Mouse (Mus musculus): ENCODE data around the gene Ifng. TPM values are rescaled to one million over a fixed set of nuclear protein-coding genes. Genes with fewer than 3 reads are reported as not detected.

The Ifng gene
- polyA plus RNA-seq, 1 experiment, result not detected

DNA sequence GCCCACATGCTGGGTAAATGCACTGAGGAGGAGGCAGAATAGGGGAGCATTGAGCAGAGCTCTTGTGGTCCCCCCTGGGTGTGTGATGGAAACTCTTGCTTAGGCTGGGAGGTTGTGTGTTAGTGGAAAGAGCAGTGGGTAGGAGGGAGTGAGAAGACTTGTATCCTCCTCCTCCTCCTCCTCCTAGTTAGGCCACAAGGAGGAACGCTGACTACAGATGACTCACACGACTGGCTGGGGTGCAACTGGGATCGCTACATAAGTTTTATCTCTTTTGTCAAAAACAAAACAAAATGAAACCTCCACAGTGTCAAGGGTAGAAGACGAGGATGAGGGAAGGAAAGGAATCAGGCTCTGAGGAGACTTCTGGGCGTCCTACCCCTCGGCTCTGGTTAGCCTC, 2.2 kb downstream of the Ifng start:
- no peaks in the 10 kb centered on the region for H3K36me3 ChIP-seq (ENCODE audit: control insufficient read depth)
- H3K4me1 ChIP-seq (ENCODE audit: control insufficient read depth), result no peaks in the 10 kb centered on the region
- no peaks in the 10 kb centered on the region for H3K27me3 ChIP-seq (ENCODE audit: control insufficient read depth)
- TF ChIP-seq TAL1 (IDR thresholded peaks at IDR 0.05; ENCODE audit: low read length), result no peak
- no peak for TF ChIP-seq GATA1 (IDR thresholded peaks at IDR 0.05; ENCODE audit: low read length)
- no peaks in the 10 kb centered on the region for H3K9me3 ChIP-seq (ENCODE audit: control insufficient read depth, low read length)
- H3K4me3 ChIP-seq (replicated peaks), result no peak overlapping the region

DNA sequence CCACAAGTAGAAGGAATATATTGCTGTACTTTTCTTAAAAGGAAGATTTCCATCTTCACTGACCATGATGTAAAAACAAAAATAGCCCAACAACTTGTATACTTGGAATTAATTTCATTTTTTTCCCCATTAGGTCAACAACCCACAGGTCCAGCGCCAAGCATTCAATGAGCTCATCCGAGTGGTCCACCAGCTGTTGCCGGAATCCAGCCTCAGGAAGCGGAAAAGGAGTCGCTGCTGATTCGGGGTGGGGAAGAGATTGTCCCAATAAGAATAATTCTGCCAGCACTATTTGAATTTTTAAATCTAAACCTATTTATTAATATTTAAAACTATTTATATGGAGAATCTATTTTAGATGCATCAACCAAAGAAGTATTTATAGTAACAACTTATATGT, 4.2 kb downstream of the Ifng start:
- Histone ChIP-seq H3K27me3 (ENCODE audit: control insufficient read depth) (no peaks in the 10 kb centered on the region), H3K4me1 (ENCODE audit: control insufficient read depth) (no peaks in the 10 kb centered on the region), H3K4me3 (replicated peaks) (no peak overlapping the region), H3K9me3 (ENCODE audit: control insufficient read depth, low read length) (no peaks in the 10 kb centered on the region), H3K36me3 (ENCODE audit: control insufficient read depth) (no peaks in the 10 kb centered on the region)
- TF ChIP-seq GATA1 (IDR thresholded peaks at IDR 0.05; ENCODE audit: low read length) (no peak), TAL1 (IDR thresholded peaks at IDR 0.05; ENCODE audit: low read length) (no peak)

DNA sequence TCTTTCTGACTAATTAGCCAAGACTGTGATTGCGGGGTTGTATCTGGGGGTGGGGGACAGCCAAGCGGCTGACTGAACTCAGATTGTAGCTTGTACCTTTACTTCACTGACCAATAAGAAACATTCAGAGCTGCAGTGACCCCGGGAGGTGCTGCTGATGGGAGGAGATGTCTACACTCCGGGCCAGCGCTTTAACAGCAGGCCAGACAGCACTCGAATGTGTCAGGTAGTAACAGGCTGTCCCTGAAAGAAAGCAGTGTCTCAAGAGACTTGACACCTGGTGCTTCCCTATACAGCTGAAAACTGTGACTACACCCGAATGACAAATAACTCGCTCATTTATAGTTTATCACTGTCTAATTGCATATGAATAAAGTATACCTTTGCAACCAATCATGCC, 4.7 kb downstream of the Ifng start:
- H3K27me3 ChIP-seq (ENCODE audit: control insufficient read depth), result no peaks in the 10 kb centered on the region
- no peak for TF ChIP-seq GATA1 (IDR thresholded peaks at IDR 0.05; ENCODE audit: low read length)
- TF ChIP-seq TAL1 (IDR thresholded peaks at IDR 0.05; ENCODE audit: low read length), result no peak
- H3K4me3 ChIP-seq (replicated peaks), result no peak overlapping the region
- no peaks in the 10 kb centered on the region for H3K4me1 ChIP-seq (ENCODE audit: control insufficient read depth)
- no peaks in the 10 kb centered on the region for H3K36me3 ChIP-seq (ENCODE audit: control insufficient read depth)
- no peaks in the 10 kb centered on the region for H3K9me3 ChIP-seq (ENCODE audit: control insufficient read depth, low read length)

DNA sequence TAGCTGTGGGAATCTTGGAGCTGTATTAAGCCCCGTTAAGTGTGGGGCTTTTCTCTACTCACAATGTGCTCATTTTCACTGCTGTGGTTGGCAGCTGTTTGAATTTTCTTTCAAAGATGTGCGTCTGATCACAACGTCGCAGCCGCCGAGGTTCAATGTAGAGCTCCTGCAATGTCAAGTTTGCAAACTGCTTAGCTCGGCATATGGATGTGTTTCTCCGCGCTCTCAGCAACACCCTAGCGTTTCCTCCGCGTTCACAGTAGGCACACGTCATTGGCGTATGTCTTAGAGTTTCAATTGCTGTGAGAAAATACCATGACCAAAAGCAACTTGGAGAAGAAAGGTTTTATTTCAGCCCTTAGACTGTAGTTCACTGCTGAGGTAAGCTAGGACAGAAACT, 5.1 kb downstream of the Ifng start:
- no peaks in the 10 kb centered on the region for H3K4me1 ChIP-seq (ENCODE audit: control insufficient read depth)
- H3K4me3 ChIP-seq (replicated peaks), result no peak overlapping the region
- TF ChIP-seq GATA1 (IDR thresholded peaks at IDR 0.05; ENCODE audit: low read length) (no peak), TAL1 (IDR thresholded peaks at IDR 0.05; ENCODE audit: low read length) (no peak)
- H3K36me3 ChIP-seq (ENCODE audit: control insufficient read depth), result no peaks in the 10 kb centered on the region
- no peaks in the 10 kb centered on the region for H3K9me3 ChIP-seq (ENCODE audit: control insufficient read depth, low read length)
- H3K27me3 ChIP-seq (ENCODE audit: control insufficient read depth), result no peaks in the 10 kb centered on the region

DNA sequence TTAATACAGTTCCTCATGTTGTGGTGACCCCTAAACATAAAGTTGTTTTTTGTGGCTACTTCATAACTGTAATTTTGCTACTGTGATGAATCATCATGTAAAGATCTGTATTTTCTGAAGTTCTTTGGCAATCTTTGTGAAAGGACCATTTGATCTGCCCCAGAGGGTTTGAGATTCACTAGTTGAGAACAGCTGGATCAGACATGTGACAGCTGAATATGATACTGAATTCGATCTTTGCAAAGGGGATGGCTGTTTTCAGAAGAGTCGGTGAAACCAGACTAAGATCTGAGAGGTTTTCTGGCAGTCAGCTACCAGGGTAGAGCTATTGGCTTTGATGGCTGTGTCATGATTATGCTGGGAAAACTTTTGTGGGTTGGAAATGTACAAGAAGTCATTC, 10.9 kb downstream of the Ifng start:
- H3K36me3 ChIP-seq (ENCODE audit: control insufficient read depth), result no peaks in the 10 kb centered on the region
- H3K4me1 ChIP-seq (ENCODE audit: control insufficient read depth), result no peaks in the 10 kb centered on the region
- H3K4me3 ChIP-seq (replicated peaks), result no peak overlapping the region
- TF ChIP-seq TAL1 (IDR thresholded peaks at IDR 0.05; ENCODE audit: low read length), result no peak
- TF ChIP-seq GATA1 (IDR thresholded peaks at IDR 0.05; ENCODE audit: low read length), result no peak
- H3K9me3 ChIP-seq (ENCODE audit: control insufficient read depth, low read length), result no peaks in the 10 kb centered on the region
- H3K27me3 ChIP-seq (ENCODE audit: control insufficient read depth), result no peaks in the 10 kb centered on the region

DNA sequence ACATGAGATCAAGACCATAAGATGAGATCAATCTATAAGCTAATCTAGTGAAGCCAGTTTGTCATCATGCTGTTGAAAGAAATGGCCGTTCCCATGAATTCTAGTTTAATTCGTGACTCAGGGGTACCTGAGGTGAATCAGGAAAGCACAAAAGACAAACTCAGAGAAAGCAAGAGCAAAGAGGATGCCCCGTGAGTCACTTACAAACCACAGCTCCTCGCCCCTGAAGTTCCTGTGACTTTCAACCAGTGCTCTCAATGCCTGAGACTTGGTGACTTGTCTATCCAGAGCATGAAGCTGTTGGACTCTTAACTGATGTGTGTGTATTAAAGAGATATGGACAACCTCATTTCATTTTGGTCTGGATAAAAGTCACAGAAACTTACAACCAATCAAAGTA, 17.9 kb downstream of the Ifng start:
- H3K4me1 ChIP-seq (ENCODE audit: control insufficient read depth), result no peaks in the 10 kb centered on the region
- no peaks in the 10 kb centered on the region for H3K27me3 ChIP-seq (ENCODE audit: control insufficient read depth)
- no peaks in the 10 kb centered on the region for H3K36me3 ChIP-seq (ENCODE audit: control insufficient read depth)
- TF ChIP-seq GATA1 (IDR thresholded peaks at IDR 0.05; ENCODE audit: low read length) (no peak), TAL1 (IDR thresholded peaks at IDR 0.05; ENCODE audit: low read length) (no peak)
- peaks cover 5% of the 10 kb centered on the region; the same call in 1 of the 2 replicates for H3K9me3 ChIP-seq (ENCODE audit: control insufficient read depth, low read length)
- no peak overlapping the region for H3K4me3 ChIP-seq (replicated peaks)

DNA sequence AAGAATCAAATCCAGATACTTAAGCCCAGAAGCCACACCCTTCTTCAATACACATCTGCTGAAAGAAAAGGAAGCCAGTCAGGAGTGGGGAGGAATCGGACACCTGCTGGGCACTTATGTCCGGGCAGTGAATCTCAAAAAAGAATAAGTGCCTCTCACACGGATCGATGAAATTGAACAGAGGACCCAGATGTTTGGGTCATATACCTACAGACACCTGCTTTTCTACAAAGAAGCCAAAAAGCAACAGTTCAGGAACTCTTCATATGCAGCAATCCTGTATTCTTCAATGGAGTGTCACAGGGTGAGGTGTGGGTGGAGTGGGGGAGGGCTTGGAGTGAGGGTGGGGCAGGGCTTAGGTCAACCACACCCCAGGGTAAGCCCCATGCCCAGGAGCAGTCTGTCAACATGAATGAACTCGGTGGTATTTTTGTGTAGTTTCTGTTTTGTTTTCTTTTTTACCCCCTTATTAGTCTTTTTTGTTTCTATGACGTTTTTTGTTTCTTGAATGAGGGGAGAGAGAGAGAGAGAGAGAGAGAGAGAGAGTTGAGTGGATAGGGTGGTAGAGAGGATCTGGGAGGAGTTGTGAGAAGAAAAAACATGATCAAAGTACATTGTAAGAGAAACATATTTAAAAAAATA, 20.4 kb downstream of the Ifng start:
- TF ChIP-seq GATA1 (IDR thresholded peaks at IDR 0.05; ENCODE audit: low read length), result no peak
- TF ChIP-seq TAL1 (IDR thresholded peaks at IDR 0.05; ENCODE audit: low read length), result no peak
- Histone ChIP-seq H3K27me3 (ENCODE audit: control insufficient read depth) (no peaks in the 10 kb centered on the region), H3K9me3 (ENCODE audit: control insufficient read depth, low read length) (peaks cover 7% of the 10 kb centered on the region), H3K4me3 (replicated peaks) (no peak overlapping the region), H3K4me1 (ENCODE audit: control insufficient read depth) (no peaks in the 10 kb centered on the region), H3K36me3 (ENCODE audit: control insufficient read depth) (no peaks in the 10 kb centered on the region)

DNA sequence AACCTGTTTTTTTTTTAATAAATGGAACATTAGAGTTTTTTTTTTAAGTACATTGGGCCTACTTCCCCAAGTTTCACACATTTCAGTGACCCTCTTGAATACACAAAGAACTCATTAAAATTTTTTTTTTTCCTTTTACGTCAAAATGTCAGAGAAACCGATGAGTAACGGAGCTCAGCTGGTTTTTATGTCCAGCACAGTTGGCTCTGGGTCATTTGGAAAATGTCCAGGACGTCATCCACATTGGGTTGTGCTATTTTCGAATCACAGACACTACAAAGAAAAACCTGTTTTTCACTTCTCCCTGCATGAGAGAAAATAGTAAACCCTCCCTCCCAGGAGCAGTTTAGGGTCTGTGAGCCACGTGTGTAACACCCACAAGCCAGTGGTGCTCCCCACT, 25.6 kb downstream of the Ifng start:
- Histone ChIP-seq H3K4me3 (replicated peaks) (no peak overlapping the region), H3K36me3 (ENCODE audit: control insufficient read depth) (no peaks in the 10 kb centered on the region), H3K27me3 (ENCODE audit: control insufficient read depth) (no peaks in the 10 kb centered on the region), H3K4me1 (ENCODE audit: control insufficient read depth) (no peaks in the 10 kb centered on the region), H3K9me3 (ENCODE audit: control insufficient read depth, low read length) (peaks cover 2% of the 10 kb centered on the region; the same call in 1 of the 2 replicates)
- no peak for TF ChIP-seq GATA1 (IDR thresholded peaks at IDR 0.05; ENCODE audit: low read length)
- no peak for TF ChIP-seq TAL1 (IDR thresholded peaks at IDR 0.05; ENCODE audit: low read length)

DNA sequence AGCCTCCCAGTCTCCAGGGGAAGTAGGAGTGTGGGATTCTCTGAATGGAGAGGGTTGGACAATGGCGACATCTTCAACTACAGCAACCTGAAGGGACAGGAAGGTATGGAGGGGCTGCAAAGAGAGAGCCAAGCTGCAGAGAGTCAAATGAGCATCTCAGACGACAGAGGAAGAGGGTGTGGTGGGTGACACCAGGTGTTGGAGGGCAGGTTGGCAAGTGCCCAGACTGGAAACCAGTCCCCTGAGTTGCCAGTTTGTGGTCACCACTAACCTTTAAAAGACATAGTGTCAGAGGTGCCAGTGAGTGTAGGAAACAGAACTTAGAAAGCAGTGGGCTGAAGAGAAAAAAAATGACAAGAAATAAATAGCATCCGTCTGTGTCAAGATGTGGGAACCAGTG, 28.2 kb downstream of the Ifng start:
- no peaks in the 10 kb centered on the region for H3K36me3 ChIP-seq (ENCODE audit: control insufficient read depth)
- no peak for TF ChIP-seq TAL1 (IDR thresholded peaks at IDR 0.05; ENCODE audit: low read length)
- no peak for TF ChIP-seq GATA1 (IDR thresholded peaks at IDR 0.05; ENCODE audit: low read length)

More for the DNA sequence above, 28.2 kb downstream of the Ifng start:
- Histone ChIP-seq H3K27me3 (ENCODE audit: control insufficient read depth) (no peaks in the 10 kb centered on the region), H3K4me3 (replicated peaks) (no peak overlapping the region), H3K4me1 (ENCODE audit: control insufficient read depth) (no peaks in the 10 kb centered on the region), H3K9me3 (ENCODE audit: control insufficient read depth, low read length) (peaks cover 2% of the 10 kb centered on the region; the same call in 1 of the 2 replicates)
